Mouse (Mus musculus): ENCODE data around the gene Ccdc181. TPM values are rescaled to one million over a fixed set of nuclear protein-coding genes. Genes with fewer than 3 reads are reported as not detected.
A peak's percentile ranks its signal among the peaks of the same experiment; 100 is the strongest.

The Ccdc181 gene
- polyA plus RNA-seq, 1 experiment from 2014 or later = 14.8 TPM

GRCm38 (mm10) chr1:164319542-164320140 is 44.3 kb downstream of the Ccdc181 start:
- H3K27ac ChIP-seq = no peak overlapping the region

GRCm38 (mm10) chr1:164320731-164321130 is 45.3 kb downstream of the Ccdc181 start:
- H3K4me2 ChIP-seq (replicated peaks) = no peak overlapping the region
- ATAC-seq (ENCODE audit: low FRiP score, low read depth) = no peak
- WGBS = 89% methylated on average over 5 of the region's 5 CpGs

More at GRCm38 (mm10) chr1:164319542-164320140, 44.3 kb downstream of the Ccdc181 start:
- Histone ChIP-seq H3K27me3 (replicated peaks) (no peaks in the 10 kb centered on the region), H3K9me3 (no peaks in the 10 kb centered on the region), H3K4me1 (no peaks in the 10 kb centered on the region; the same call in 1 of the 2 replicates), H3K36me3 (peaks cover 7% of the 10 kb centered on the region; the same call in 1 of the 2 replicates), H3K4me2 (replicated peaks) (no peak overlapping the region), H3K9ac (no peak overlapping the region), H3K4me3 (no peak overlapping the region)
- no peak for ATAC-seq (ENCODE audit: low FRiP score, low read depth)
- WGBS = 84% methylated on average over 14 of the region's 14 CpGs

GRCm38 (mm10) chr1:164321408-164321807 is 46.0 kb downstream of the Ccdc181 start:
- no peak overlapping the region for H3K4me2 ChIP-seq (replicated peaks)
- H3K4me3 ChIP-seq = no peak overlapping the region
- 65% methylated on average over 10 of the region's 10 CpGs for WGBS
- no peaks in the 10 kb centered on the region for H3K9me3 ChIP-seq
- H3K9ac ChIP-seq = no peak overlapping the region
- ATAC-seq (ENCODE audit: low FRiP score, low read depth) = no peak
- H3K27ac ChIP-seq = no peak overlapping the region
- no peaks in the 10 kb centered on the region; the same call in 1 of the 2 replicates for H3K4me1 ChIP-seq
- H3K27me3 ChIP-seq (replicated peaks) = no peaks in the 10 kb centered on the region
- H3K36me3 ChIP-seq = no peaks in the 10 kb centered on the region

More at GRCm38 (mm10) chr1:164320731-164321130, 45.3 kb downstream of the Ccdc181 start:
- Histone ChIP-seq H3K9me3 (no peaks in the 10 kb centered on the region), H3K4me1 (no peaks in the 10 kb centered on the region; the same call in 1 of the 2 replicates), H3K27ac (no peak overlapping the region), H3K27me3 (replicated peaks) (no peaks in the 10 kb centered on the region), H3K4me3 (no peak overlapping the region), H3K36me3 (no peaks in the 10 kb centered on the region), H3K9ac (no peak overlapping the region)

- no peak overlapping the region for H3K9ac ChIP-seq
- no peak overlapping the region for H3K4me2 ChIP-seq (replicated peaks)
- 86% methylated on average over 8 of the region's 8 CpGs for WGBS
- H3K36me3 ChIP-seq = 0 out of 2 replicates have a peak, but pooled peaks cover under 1% of the 10 kb centered on the region
- no peaks in the 10 kb centered on the region for H3K9me3 ChIP-seq
- H3K27me3 ChIP-seq (replicated peaks) = no peaks in the 10 kb centered on the region
- no peak for ATAC-seq (ENCODE audit: low FRiP score, low read depth)
- H3K4me1 ChIP-seq = no peaks in the 10 kb centered on the region; the same call in 1 of the 2 replicates
- no peak overlapping the region for H3K27ac ChIP-seq
- no peak overlapping the region for H3K4me3 ChIP-seq
Measured at GRCm38 (mm10) chr1:164322987-164323650, 47.7 kb downstream of the Ccdc181 start.

GRCm38 (mm10) chr1:164324221-164324620 is 48.8 kb downstream of the Ccdc181 start:
- no peak overlapping the region for H3K9ac ChIP-seq
- H3K9me3 ChIP-seq = no peaks in the 10 kb centered on the region
- H3K4me1 ChIP-seq = no peaks in the 10 kb centered on the region; the same call in 1 of the 2 replicates
- H3K27me3 ChIP-seq (replicated peaks) = no peaks in the 10 kb centered on the region
- H3K4me3 ChIP-seq = no peak overlapping the region
- WGBS = 91% methylated on average over 4 of the region's 4 CpGs
- H3K27ac ChIP-seq = no peak overlapping the region
- peaks cover 8% of the 10 kb centered on the region for H3K36me3 ChIP-seq
- H3K4me2 ChIP-seq (replicated peaks) = no peak overlapping the region
- ATAC-seq (ENCODE audit: low FRiP score, low read depth) = no peak

- H3K4me2 ChIP-seq (replicated peaks) = no peak overlapping the region
- H3K27ac ChIP-seq = no peak overlapping the region
- ATAC-seq (ENCODE audit: low FRiP score, low read depth) = no peak
- H3K4me3 ChIP-seq = no peak overlapping the region
- H3K36me3 ChIP-seq = peaks cover 10% of the 10 kb centered on the region
- H3K9me3 ChIP-seq = no peaks in the 10 kb centered on the region
- 88% methylated on average over 2 of the region's 2 CpGs for WGBS
- no peaks in the 10 kb centered on the region for H3K27me3 ChIP-seq (replicated peaks)
- no peak overlapping the region for H3K9ac ChIP-seq
- H3K4me1 ChIP-seq = no peaks in the 10 kb centered on the region; the same call in 1 of the 2 replicates
Measured at GRCm38 (mm10) chr1:164324878-164325277, 49.5 kb downstream of the Ccdc181 start.

- no peaks in the 10 kb centered on the region for H3K9me3 ChIP-seq
- peak; percentile 70 for ATAC-seq (ENCODE audit: low FRiP score, low read depth)
- H3K4me1 ChIP-seq = no peaks in the 10 kb centered on the region
- 62% methylated on average over 6 of the region's 6 CpGs for WGBS
- no peak overlapping the region for H3K4me2 ChIP-seq (replicated peaks)
- peaks cover 17% of the 10 kb centered on the region for H3K36me3 ChIP-seq
- no peaks in the 10 kb centered on the region for H3K27me3 ChIP-seq (replicated peaks)
- no peak overlapping the region for H3K27ac ChIP-seq
- H3K9ac ChIP-seq = no peak overlapping the region
- no peak overlapping the region for H3K4me3 ChIP-seq
Measured at GRCm38 (mm10) chr1:164326600-164327155, 51.3 kb downstream of the Ccdc181 start.

GRCm38 (mm10) chr1:164327764-164328163 is 52.4 kb downstream of the Ccdc181 start:
- Histone ChIP-seq H3K9me3 (no peaks in the 10 kb centered on the region), H3K27ac (no peak overlapping the region), H3K4me1 (no peaks in the 10 kb centered on the region), H3K9ac (no peak overlapping the region), H3K27me3 (replicated peaks) (no peaks in the 10 kb centered on the region), H3K4me3 (no peak overlapping the region), H3K4me2 (replicated peaks) (no peak overlapping the region), H3K36me3 (peaks cover 17% of the 10 kb centered on the region)
- WGBS = 70% methylated on average over 7 of the region's 7 CpGs
- no peak for ATAC-seq (ENCODE audit: low FRiP score, low read depth)

GRCm38 (mm10) chr1:164332559-164332958 is 57.2 kb downstream of the Ccdc181 start:
- Histone ChIP-seq H3K27ac (no peak overlapping the region), H3K9ac (no peak overlapping the region), H3K4me1 (no peaks in the 10 kb centered on the region), H3K4me3 (no peak overlapping the region), H3K4me2 (replicated peaks) (no peak overlapping the region), H3K27me3 (replicated peaks) (no peaks in the 10 kb centered on the region), H3K36me3 (peaks cover 30% of the 10 kb centered on the region), H3K9me3 (no peaks in the 10 kb centered on the region)
- ATAC-seq (ENCODE audit: low FRiP score, low read depth) = no peak
- 88% methylated on average over 11 of the region's 11 CpGs for WGBS

GRCm38 (mm10) chr1:164335435-164335834 is 60.0 kb downstream of the Ccdc181 start:
- Histone ChIP-seq H3K4me2 (replicated peaks) (no peak overlapping the region), H3K27me3 (replicated peaks) (no peaks in the 10 kb centered on the region), H3K9me3 (no peaks in the 10 kb centered on the region), H3K4me3 (no peak overlapping the region), H3K9ac (no peak overlapping the region), H3K27ac (no peak overlapping the region), H3K36me3 (peaks cover 23% of the 10 kb centered on the region), H3K4me1 (no peaks in the 10 kb centered on the region)
- no peak for ATAC-seq (ENCODE audit: low FRiP score, low read depth)
- WGBS = 94% methylated on average over 3 of the region's 3 CpGs

GRCm38 (mm10) chr1:164335846-164336245 is 60.5 kb downstream of the Ccdc181 start:
- Histone ChIP-seq H3K27me3 (replicated peaks) (no peaks in the 10 kb centered on the region), H3K27ac (no peak overlapping the region), H3K4me1 (no peaks in the 10 kb centered on the region), H3K36me3 (peaks cover 21% of the 10 kb centered on the region), H3K9ac (no peak overlapping the region), H3K4me3 (no peak overlapping the region), H3K9me3 (no peaks in the 10 kb centered on the region), H3K4me2 (replicated peaks) (no peak overlapping the region)
- WGBS = 94% methylated on average over 4 of the region's 4 CpGs
- no peak for ATAC-seq (ENCODE audit: low FRiP score, low read depth)

All from neural tube, embryonic 12.5 days (tissue).